22 mouse cellular contexts compared by ENCODE assay signal in the genomic region with DNA sequence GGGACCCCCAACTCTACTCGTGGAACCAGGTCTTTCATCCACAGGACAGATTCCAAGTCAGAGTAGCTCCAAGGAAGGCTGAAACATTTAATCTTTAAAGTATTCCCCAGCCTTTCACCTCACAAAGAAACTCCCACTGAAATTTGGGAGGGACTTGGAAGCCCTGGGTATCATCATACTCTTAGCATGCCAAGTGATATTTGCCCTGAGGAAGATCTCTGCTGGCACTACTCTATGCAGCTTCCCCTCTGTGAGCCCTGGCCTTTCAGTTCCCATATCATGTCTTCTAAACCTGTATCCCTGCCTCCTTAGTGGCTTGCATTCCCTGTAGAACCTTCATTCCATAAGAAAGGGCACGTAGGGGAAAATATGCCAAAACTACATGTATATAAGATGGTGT.
DNase-seq lines count a peak whose midpoint lies in the region; ATAC-seq and TF ChIP-seq lines count a peak whose summit lies in the region.
"Had no signal": no experiment of that assay in that cellular context is flagged by ENCODE, and none has a peak within 500 bp of the region (broad histone marks: within the 10 kb centered on the region; RNA-seq: fewer than 3 reads in every experiment).

No protein-coding gene starts in this region.

- no peak overlapping the region for H3K4me2 ChIP-seq in liver, postnatal 0 days (ENCODE audit: low read depth, low read length)

- H3K36me3 ChIP-seq in kidney, adult 2 months (ENCODE audit: control insufficient read depth, insufficient read depth, low read length): no peaks in the 10 kb centered on the region
- H3K36me3 ChIP-seq in liver, adult 2 months (ENCODE audit: control insufficient read depth, insufficient read depth, low read length): peaks cover 2% of the 10 kb centered on the region; the same call in 1 of the 2 replicates
- no peaks in the 10 kb centered on the region for H3K36me3 ChIP-seq in liver, postnatal 0 days (replicated peaks; ENCODE audit: insufficient read depth, low read length)
- H3K36me3 ChIP-seq: G1E had no signal

- no peaks in the 10 kb centered on the region for H3K27me3 ChIP-seq in kidney, adult 2 months (replicated peaks; ENCODE audit: control insufficient read depth, insufficient read depth, low read length)
- H3K27me3 ChIP-seq in liver, adult 2 months (ENCODE audit: control insufficient read depth, insufficient read depth, low read length): no peaks in the 10 kb centered on the region
- no peaks in the 10 kb centered on the region for H3K27me3 ChIP-seq in liver, postnatal 0 days (ENCODE audit: insufficient read depth, low read length)
- H3K27me3 ChIP-seq: CH12.LX, Patski had no signal

- peak; percentile 51 for DNase-seq in kidney, adult 2 months
- DNase-seq in kidney, adult 18-20 months: no peak
- peak; percentile 45 for DNase-seq in kidney, adult 9 months
- no peak for DNase-seq in kidney, postnatal 4 days
- peak; percentile 94 for DNase-seq in liver, adult 2 months (ENCODE audit: extremely low read depth, low read depth, low spot score)
- no peak for DNase-seq in liver, postnatal 0 days
- DNase-seq in fat pad, adult 2 months (ENCODE audit: extremely low read depth, low read depth, low spot score): peak; percentile 87
- no peak for DNase-seq in layer of hippocampus, postnatal 14 days (ENCODE audit: low spot score in 2 of 2)
- DNase-seq: adrenal gland, adult 2 months; adrenal gland, adult 8-10 months; adrenal gland, postnatal 10 days; adrenal gland, postnatal 14 days; adrenal gland, postnatal 25 days; adrenal gland, postnatal 36 days; B cell, adult 2 months; cerebellum, adult 11 months; cerebellum, adult 11-12 months had no signal

- no peak overlapping the region for H3K4me3 ChIP-seq in kidney, adult 2 months (ENCODE audit: insufficient read depth, low read depth, low read length)
- H3K4me3 ChIP-seq in liver, adult 2 months (ENCODE audit: insufficient read depth, low read depth, low read length): no peak overlapping the region
- no peak overlapping the region for H3K4me3 ChIP-seq in liver, postnatal 0 days (ENCODE audit: low read depth, low read length)

- no peak for TF ChIP-seq POLR2A in kidney, adult 2 months (IDR thresholded peaks at IDR 0.05; ENCODE audit: low read depth, low read length)
- no peak for TF ChIP-seq POLR2A in liver, adult 2 months (IDR thresholded peaks at IDR 0.05; ENCODE audit: extremely low read depth, insufficient read depth, low read length)

- TF ChIP-seq EP300 in liver, postnatal 0 days (IDR thresholded peaks at IDR 0.05; ENCODE audit: low read depth): no peak

- H3K4me1 ChIP-seq in kidney, adult 2 months (ENCODE audit: control insufficient read depth, insufficient read depth, low read length): no peaks in the 10 kb centered on the region; the same call in 1 of the 2 replicates
- peaks cover 35% of the 10 kb centered on the region for H3K4me1 ChIP-seq in liver, adult 2 months (ENCODE audit: control insufficient read depth, insufficient read depth, low read length)
- no peaks in the 10 kb centered on the region for H3K4me1 ChIP-seq in liver, postnatal 0 days (ENCODE audit: insufficient read depth)

- H3K9ac ChIP-seq in liver, adult 2 months (ENCODE audit: low read depth, low read length): no peak overlapping the region
- no peak overlapping the region for H3K9ac ChIP-seq in liver, postnatal 0 days (replicated peaks)

- H3K27ac ChIP-seq in kidney, adult 2 months (ENCODE audit: insufficient read depth, low read depth, low read length): no peak overlapping the region
- peak overlapping the region; percentile 93 for H3K27ac ChIP-seq in liver, adult 2 months (replicated peaks; ENCODE audit: insufficient read depth, low read depth, low read length)
- H3K27ac ChIP-seq in liver, postnatal 0 days (ENCODE audit: low read depth): no peak overlapping the region

- 83% methylated on average over 2 of the region's 2 CpGs for WGBS in kidney, adult 2 months
- 41% methylated on average over 2 of the region's 2 CpGs for WGBS in liver, adult 2 months
- 65% methylated on average over 2 of the region's 2 CpGs for WGBS in liver, postnatal 0 days (ENCODE audit: insufficient replicate concordance)

- H3K9me3 ChIP-seq in liver, postnatal 0 days (ENCODE audit: low read length): no peaks in the 10 kb centered on the region
- H3K9me3 ChIP-seq: G1E had no signal

- H3K79me2 ChIP-seq in liver, adult 2 months (ENCODE audit: control insufficient read depth, insufficient read depth, low read length): peaks cover 21% of the 10 kb centered on the region; the same call in 1 of the 2 replicates

- no peak for TF ChIP-seq CTCF in kidney, adult 2 months (conservative IDR thresholded peaks at IDR 0.05; ENCODE audit: insufficient read depth, insufficient read length, low read depth, low read length)
- TF ChIP-seq CTCF in liver, adult 2 months (IDR thresholded peaks at IDR 0.05; ENCODE audit: low read depth, low read length): no peak
- TF ChIP-seq CTCF in liver, postnatal 0 days (IDR thresholded peaks at IDR 0.05; ENCODE audit: low read depth): no peak

- ATAC-seq in liver, postnatal 0 days: no peak
- ATAC-seq: activated CD4-positive, CD25-positive, alpha-beta regulatory T cell, adult 4 months; CD4-positive, CD25-positive, alpha-beta regulatory T cell, adult 4 months; Patski had no signal

Comparison
In these comparisons a context has a peak if more than half of its experiments do, and no peak if none do; other contexts are left out.
1. DNase-seq: peak in kidney, adult 2 months (single experiment), kidney, adult 9 months (single experiment), liver, adult 2 months (single experiment) and fat pad, adult 2 months (single experiment); none in kidney, adult 18-20 months (single experiment), kidney, postnatal 4 days (0 of 2), liver, postnatal 0 days (single experiment) and layer of hippocampus, postnatal 14 days (0 of 2).